Mouse (Mus musculus) spleen, adult 2 months (tissue): ENCODE results near the gene Slit1. TPM values are rescaled to one million over a fixed set of nuclear protein-coding genes. Genes with fewer than 3 reads are reported as not detected.

Source experiments
- DNase-seq, 2 experiments: peaks; one replicate each; pipeline versions ENCODE4 v3.0.0 to v3.0.0-alpha.2; 2012 to 2021; ENCODE audit warnings: low spot score in 2 of 2, low read depth in 1 of 2
- H3K27ac ChIP-seq: fragments of 200-500 bp; 2 replicates; pipeline ENCODE4 v1.5.1; 2012; ENCODE audit warnings: low read length, inconsistent platforms; ENCODE audit not compliant: insufficient read depth
- H3K27me3 ChIP-seq: fragments of 200-500 bp; 2 replicates; pipeline ENCODE4 v1.6.1; 2012; ENCODE audit warnings: mild to moderate bottlenecking, moderate library complexity, low read length, inconsistent platforms; ENCODE audit not compliant: control insufficient read depth, insufficient read depth
- H3K36me3 ChIP-seq: fragments of 200-500 bp; 2 replicates; pipeline ENCODE4 v1.6.1; 2012; ENCODE audit warnings: mild to moderate bottlenecking, low read length, inconsistent platforms; ENCODE audit not compliant: control insufficient read depth, insufficient read depth
- H3K4me1 ChIP-seq: fragments of 200-500 bp; 2 replicates; pipeline ENCODE4 v1.6.1; 2011; ENCODE audit warnings: inconsistent platforms; ENCODE audit not compliant: control insufficient read depth, insufficient read depth, insufficient read length
- H3K4me3 ChIP-seq: fragments of 200-500 bp; 2 replicates; pipeline ENCODE4 v1.5.1; 2011; ENCODE audit warnings: mild to moderate bottlenecking, inconsistent platforms; ENCODE audit not compliant: insufficient read depth, insufficient read length; ENCODE audit errors: extremely low read depth
- CTCF ChIP-seq: fragments of 200-500 bp; IDR thresholded peaks from 2 replicates; pipeline ENCODE4 v1.5.1; 2011; ENCODE audit warnings: mild to moderate bottlenecking, inconsistent platforms; ENCODE audit not compliant: insufficient read depth, insufficient read length, insufficient replicate concordance; ENCODE audit errors: extremely low read depth
- POLR2A ChIP-seq: fragments of 200-500 bp; IDR thresholded peaks from 2 replicates; pipeline ENCODE4 v1.6.1; 2011; ENCODE audit warnings: low read depth, low read length, inconsistent platforms
- WGBS: fragments of 180-500 bp; shearing (Covaris S2); methylation state at CpG from one replicate; pipeline ENCODE4 v1.1.7; 2018; 5-methylcytosine and 5-hydroxymethylcytosine counted together
- polyA plus RNA-seq: library from polyadenylated mRNA; depleted of rRNA; stranded (reverse); fragments of >200 nt; gene quantifications from 2 replicates; pipeline ENCODE4 v1.2.3, GENCODE M21; 2012

Gene Slit1
- polyA plus RNA-seq, 1 experiment: 0.78 TPM

- no peaks in the 10 kb centered on the region for H3K36me3 ChIP-seq
- no peak overlapping the region for H3K4me3 ChIP-seq
- no peaks in the 10 kb centered on the region for H3K4me1 ChIP-seq
- H3K27me3 ChIP-seq: no peaks in the 10 kb centered on the region
- TF ChIP-seq CTCF: no peak
- no peak for TF ChIP-seq POLR2A
- H3K27ac ChIP-seq: no peak overlapping the region
- WGBS: 77% methylated on average over 6 of the region's 6 CpGs
- DNase-seq: no peak
Measured at GRCm38 (mm10) chr19:41697807-41698515, 45.5 kb downstream of the Slit1 start.

GRCm38 (mm10) chr19:41697111-41697806 is 46.2 kb downstream of the Slit1 start:
- H3K27me3 ChIP-seq: no peaks in the 10 kb centered on the region
- no peak overlapping the region for H3K4me3 ChIP-seq
- DNase-seq: no peak
- WGBS: 52% methylated on average over 9 of the region's 9 CpGs
- H3K4me1 ChIP-seq: no peaks in the 10 kb centered on the region
- TF ChIP-seq POLR2A: no peak
- no peak for TF ChIP-seq CTCF
- H3K36me3 ChIP-seq: no peaks in the 10 kb centered on the region
- no peak overlapping the region for H3K27ac ChIP-seq

GRCm38 (mm10) chr19:41696443-41696842 is 47.0 kb downstream of the Slit1 start:
- Histone ChIP-seq H3K4me3 (no peak overlapping the region), H3K36me3 (no peaks in the 10 kb centered on the region), H3K27ac (no peak overlapping the region), H3K27me3 (no peaks in the 10 kb centered on the region), H3K4me1 (no peaks in the 10 kb centered on the region)
- WGBS: 42% methylated on average over 9 of the region's 9 CpGs
- no peak for TF ChIP-seq POLR2A
- no peak for TF ChIP-seq CTCF
- DNase-seq: no peak

GRCm38 (mm10) chr19:41695046-41695445 is 48.4 kb downstream of the Slit1 start:
- DNase-seq: no peak

GRCm38 (mm10) chr19:41694610-41695009 is 48.9 kb downstream of the Slit1 start:
- no peaks in the 10 kb centered on the region; the same call in 1 of the 2 replicates for H3K4me1 ChIP-seq
- 53% methylated on average over 9 of the region's 9 CpGs for WGBS

More at GRCm38 (mm10) chr19:41695046-41695445, 48.4 kb downstream of the Slit1 start:
- 66% methylated on average over 6 of the region's 6 CpGs for WGBS
- H3K36me3 ChIP-seq: no peaks in the 10 kb centered on the region
- TF ChIP-seq CTCF: no peak
- no peak for TF ChIP-seq POLR2A
- H3K4me1 ChIP-seq: no peaks in the 10 kb centered on the region; the same call in 1 of the 2 replicates
- no peak overlapping the region for H3K4me3 ChIP-seq
- no peaks in the 10 kb centered on the region for H3K27me3 ChIP-seq
- no peak overlapping the region for H3K27ac ChIP-seq

GRCm38 (mm10) chr19:41693727-41694126 is 49.7 kb downstream of the Slit1 start:
- 61% methylated on average over 5 of the region's 5 CpGs for WGBS
- Histone ChIP-seq H3K4me1 (no peaks in the 10 kb centered on the region; the same call in 1 of the 2 replicates), H3K27me3 (no peaks in the 10 kb centered on the region), H3K27ac (no peak overlapping the region), H3K4me3 (no peak overlapping the region), H3K36me3 (no peaks in the 10 kb centered on the region)
- TF ChIP-seq CTCF (no peak), POLR2A (no peak)
- no peak for DNase-seq

More at GRCm38 (mm10) chr19:41694610-41695009, 48.9 kb downstream of the Slit1 start:
- H3K36me3 ChIP-seq: no peaks in the 10 kb centered on the region
- no peaks in the 10 kb centered on the region for H3K27me3 ChIP-seq
- no peak for DNase-seq
- TF ChIP-seq CTCF: no peak
- TF ChIP-seq POLR2A: no peak
- H3K27ac ChIP-seq: no peak overlapping the region
- H3K4me3 ChIP-seq: no peak overlapping the region

GRCm38 (mm10) chr19:41690064-41690463 is 53.4 kb downstream of the Slit1 start:
- no peak for DNase-seq
- WGBS: 77% methylated on average over 10 of the region's 10 CpGs
- no peaks in the 10 kb centered on the region for H3K27me3 ChIP-seq
- H3K4me3 ChIP-seq: no peak overlapping the region
- H3K36me3 ChIP-seq: no peaks in the 10 kb centered on the region
- H3K27ac ChIP-seq: no peak overlapping the region
- TF ChIP-seq POLR2A: no peak
- TF ChIP-seq CTCF: no peak
- no peaks in the 10 kb centered on the region; the same call in 1 of the 2 replicates for H3K4me1 ChIP-seq
